Mouse (Mus musculus) frontal cortex, postnatal 25 days (tissue): ENCODE data around the gene Ffar1.
A peak's percentile ranks its signal among the peaks of the same experiment; 100 is the strongest.

Experiments
- DNase-seq, 2 experiments: peaks; one replicate each; pipeline ENCODE4 v3.0.0; 2022; ENCODE audit warnings: low spot score in 2 of 2

The Ffar1 gene

GRCm38 (mm10) chr7:30861464-30861863, at the start of gene Ffar1:
TSS of gene Ffar1 (minus strand) at chr7:30861564.
- no peak for DNase-seq

- DNase-seq, result no peak
These were observed 48.4 kb upstream of the Ffar1 start for GRCm38 (mm10) chr7:30909773-30910172.

GRCm38 (mm10) chr7:30908992-30909431, 47.6 kb upstream of the Ffar1 start:
- no peak for DNase-seq

GRCm38 (mm10) chr7:30908277-30908991, 47.1 kb upstream of the Ffar1 start:
- DNase-seq, result no peak

GRCm38 (mm10) chr7:30904042-30904441, 42.7 kb upstream of the Ffar1 start:
- DNase-seq, result no peak

- no peak for DNase-seq
These were observed 33.9 kb upstream of the Ffar1 start for GRCm38 (mm10) chr7:30895217-30895616.

- DNase-seq, result no peak
These were observed 31.2 kb upstream of the Ffar1 start for GRCm38 (mm10) chr7:30892515-30892914.

GRCm38 (mm10) chr7:30891746-30892145, 30.4 kb upstream of the Ffar1 start:
- no peak for DNase-seq

GRCm38 (mm10) chr7:30890681-30891080, 29.3 kb upstream of the Ffar1 start:
- no peak for DNase-seq

GRCm38 (mm10) chr7:30888786-30889185, 27.4 kb upstream of the Ffar1 start:
- no peak for DNase-seq

- no peak for DNase-seq
These were observed 26.3 kb upstream of the Ffar1 start for GRCm38 (mm10) chr7:30887568-30888188.

GRCm38 (mm10) chr7:30886852-30887251, 25.5 kb upstream of the Ffar1 start:
- DNase-seq, result no peak

- DNase-seq, result no peak
These were observed 22.7 kb upstream of the Ffar1 start for GRCm38 (mm10) chr7:30884047-30884446.

GRCm38 (mm10) chr7:30881367-30881766, 20.0 kb upstream of the Ffar1 start:
- no peak for DNase-seq

- DNase-seq, result no peak
These were observed 18.8 kb upstream of the Ffar1 start, which contains the start of gene Cd22 for GRCm38 (mm10) chr7:30880176-30880575. TSS of gene Cd22 (minus strand) at chr7:30880342.

- no peak for DNase-seq
These were observed 17.6 kb upstream of the Ffar1 start for GRCm38 (mm10) chr7:30878950-30879349.

GRCm38 (mm10) chr7:30873083-30873482, 11.7 kb upstream of the Ffar1 start:
- DNase-seq, result peak; percentile 51 to 65

GRCm38 (mm10) chr7:30863386-30863785, 2.0 kb upstream of the Ffar1 start:
- no peak for DNase-seq

GRCm38 (mm10) chr7:30859635-30860402, 1.5 kb downstream of the Ffar1 start:
- peak; percentile 27 to 43 for DNase-seq

- DNase-seq, result peak; percentile 71
These were observed 2.1 kb downstream of the Ffar1 start for GRCm38 (mm10) chr7:30859290-30859634.

GRCm38 (mm10) chr7:30857746-30858145, 3.6 kb downstream of the Ffar1 start:
- DNase-seq, result no peak

GRCm38 (mm10) chr7:30856078-30856477, 5.3 kb downstream of the Ffar1 start, which contains the start of gene Ffar3:
TSS of gene Ffar3 (minus strand) at chr7:30856178.
- no peak for DNase-seq

- DNase-seq, result no peak
These were observed 9.9 kb downstream of the Ffar1 start for GRCm38 (mm10) chr7:30851421-30851820.
